Mouse (Mus musculus): ENCODE data around the gene Snu13.
A peak's percentile ranks its signal among the peaks of the same experiment; 100 is the strongest.

Snu13 gene

DNA sequence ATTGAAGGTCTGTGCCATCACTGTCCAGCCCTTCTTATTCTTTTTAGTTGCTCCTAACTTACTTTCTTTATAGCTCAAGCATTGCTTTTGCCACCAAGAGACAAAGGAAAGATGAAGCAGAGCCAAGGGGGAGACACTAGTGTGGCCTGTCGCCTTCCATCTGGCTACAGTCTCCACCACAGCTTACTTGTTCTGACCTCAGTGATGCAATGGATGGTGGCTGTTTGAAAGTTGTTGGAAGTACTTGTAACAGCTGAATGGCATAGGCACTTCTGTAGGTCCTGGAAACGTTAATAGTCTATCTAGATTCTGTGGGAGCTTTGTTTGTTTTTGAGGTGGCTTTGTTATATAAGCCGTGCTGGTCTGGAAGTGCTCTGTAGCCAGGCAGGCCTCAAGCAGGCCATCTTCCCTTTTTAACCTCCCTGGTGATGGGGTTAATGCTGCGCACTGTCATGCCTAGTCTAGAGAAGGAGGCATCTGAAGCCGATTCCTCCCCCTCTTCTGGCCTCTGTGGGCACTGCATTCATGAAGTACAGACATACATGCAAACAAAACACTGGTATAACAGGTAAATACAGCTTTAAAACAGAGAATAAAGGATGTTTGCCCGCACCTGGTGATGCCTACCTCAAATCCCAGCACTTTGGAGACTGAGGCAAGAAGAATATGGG, 23.3 kb downstream of the Snu13 start:
- no peak for DNase-seq

DNA sequence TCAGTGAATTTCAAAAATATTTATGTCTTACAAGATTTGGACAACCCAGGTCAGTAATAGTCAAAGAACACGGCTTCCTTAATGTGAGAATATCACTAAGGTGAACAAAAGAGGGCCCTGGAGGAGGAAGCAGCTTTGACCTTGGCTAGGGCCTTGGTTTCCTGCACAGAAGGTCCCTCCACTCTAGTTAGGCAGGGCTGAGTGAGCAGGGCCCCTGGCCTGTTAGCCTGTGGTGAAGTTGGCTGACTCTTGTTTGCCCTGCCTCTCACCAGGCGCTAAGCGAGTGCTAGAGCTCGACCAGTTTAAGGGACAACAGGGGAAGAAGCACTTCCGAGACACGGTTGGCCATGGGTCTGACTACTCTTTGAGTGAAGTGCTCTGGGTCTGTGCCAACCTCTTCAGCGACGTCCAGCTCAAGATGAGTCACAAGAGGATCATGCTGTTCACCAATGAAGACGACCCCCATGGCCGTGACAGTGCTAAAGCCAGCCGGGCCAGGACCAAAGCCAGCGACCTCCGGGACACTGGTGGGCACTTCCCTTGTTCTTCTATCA, 24.8 kb downstream of the Snu13 start:
- peak; percentile 6 for DNase-seq

DNA sequence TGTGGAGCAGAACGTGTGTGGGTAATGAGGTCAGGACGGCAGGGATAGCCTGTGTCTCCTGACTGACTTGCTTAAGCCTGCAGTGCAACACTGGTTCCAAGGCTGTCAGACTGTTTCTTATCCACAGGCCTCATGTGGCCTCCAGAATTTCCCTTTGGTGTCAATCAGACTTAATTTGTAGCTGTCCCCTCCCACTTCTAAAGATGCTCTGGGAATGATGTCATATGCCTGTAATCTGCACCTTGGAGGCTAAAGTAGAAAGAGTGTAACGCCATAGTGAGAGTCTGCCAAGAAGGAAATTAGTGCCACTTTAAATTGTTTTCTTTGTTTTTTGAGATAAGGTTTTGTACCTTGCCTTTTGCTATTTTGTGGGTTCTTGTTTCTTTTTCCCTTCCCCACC, 28.1 kb downstream of the Snu13 start:
- DNase-seq, result no peak

DNA sequence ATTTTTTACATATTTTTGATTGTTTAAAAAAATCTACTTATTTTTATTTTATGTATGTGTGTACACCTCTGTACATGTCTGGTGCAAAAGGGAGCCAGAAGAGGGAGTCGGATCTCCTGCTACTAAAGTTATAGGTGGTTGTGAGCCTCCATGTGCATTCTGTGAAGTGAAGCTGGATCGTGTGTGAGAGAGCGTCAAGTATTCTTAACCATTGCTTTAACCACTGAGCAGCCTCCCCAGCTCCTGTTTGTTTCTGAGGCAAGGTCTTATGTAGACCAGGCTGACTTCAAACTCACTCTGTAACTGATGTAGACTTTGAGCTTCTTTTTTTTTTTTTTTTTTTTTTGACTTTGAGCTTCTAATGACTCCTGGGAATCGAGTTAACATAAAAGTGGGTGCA, 29.9 kb downstream of the Snu13 start:
- no peak for DNase-seq

DNA sequence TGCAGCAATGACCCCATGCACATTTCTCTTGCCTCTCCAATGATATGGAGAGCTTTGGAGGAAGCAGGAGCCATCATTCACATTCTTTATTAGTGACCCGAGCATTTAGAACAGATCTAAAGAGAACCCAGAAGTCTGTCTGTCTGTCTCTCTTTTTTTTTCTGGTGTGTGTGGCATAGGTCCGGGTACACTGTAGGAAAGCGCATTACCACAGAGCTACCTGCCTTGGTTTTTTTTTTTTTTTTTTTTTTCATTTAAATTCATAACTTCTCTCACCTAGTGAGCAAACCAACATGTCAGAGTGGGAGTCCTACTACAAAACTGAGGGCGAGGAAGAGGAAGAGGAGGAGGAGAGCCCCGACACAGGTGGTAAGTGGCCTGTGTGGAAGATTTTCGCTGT, 30.6 kb downstream of the Snu13 start:
- no peak for DNase-seq

DNA sequence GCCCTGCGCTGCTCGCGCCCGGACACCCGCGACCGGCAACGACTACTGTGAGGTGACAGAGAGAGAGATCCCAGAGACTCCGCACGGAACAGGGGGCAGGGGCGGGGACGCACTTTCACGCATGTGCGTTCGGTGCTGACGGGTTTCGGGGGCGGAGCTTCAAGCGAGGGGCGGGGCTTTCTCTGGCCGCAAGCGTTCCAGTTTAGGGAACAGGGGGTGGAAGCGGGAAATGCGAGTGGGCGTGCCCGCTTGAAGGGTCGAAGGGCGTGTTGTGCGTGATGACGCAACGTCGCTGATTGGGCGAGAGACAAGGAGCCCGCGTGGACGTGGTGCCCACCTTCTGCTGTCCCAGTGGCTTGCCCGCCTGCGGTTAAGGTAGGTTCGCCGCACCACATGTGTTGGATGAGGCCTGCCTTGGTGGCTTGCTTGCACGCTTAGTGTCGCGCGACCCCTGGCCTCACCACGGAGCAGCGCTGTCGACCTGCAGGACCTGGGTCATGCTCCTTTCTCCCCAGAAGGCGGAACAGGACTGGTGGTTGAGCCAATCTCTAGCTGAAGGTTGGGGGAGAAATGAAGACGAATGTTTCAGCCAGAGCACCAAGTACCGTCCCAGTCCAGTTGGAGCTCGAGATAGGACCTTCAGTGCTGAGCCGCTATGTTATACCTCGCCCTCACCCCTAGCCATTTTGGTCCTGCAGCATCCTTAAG, 31.1 kb downstream of the Snu13 start:
- peak; percentile 100 for DNase-seq

DNA sequence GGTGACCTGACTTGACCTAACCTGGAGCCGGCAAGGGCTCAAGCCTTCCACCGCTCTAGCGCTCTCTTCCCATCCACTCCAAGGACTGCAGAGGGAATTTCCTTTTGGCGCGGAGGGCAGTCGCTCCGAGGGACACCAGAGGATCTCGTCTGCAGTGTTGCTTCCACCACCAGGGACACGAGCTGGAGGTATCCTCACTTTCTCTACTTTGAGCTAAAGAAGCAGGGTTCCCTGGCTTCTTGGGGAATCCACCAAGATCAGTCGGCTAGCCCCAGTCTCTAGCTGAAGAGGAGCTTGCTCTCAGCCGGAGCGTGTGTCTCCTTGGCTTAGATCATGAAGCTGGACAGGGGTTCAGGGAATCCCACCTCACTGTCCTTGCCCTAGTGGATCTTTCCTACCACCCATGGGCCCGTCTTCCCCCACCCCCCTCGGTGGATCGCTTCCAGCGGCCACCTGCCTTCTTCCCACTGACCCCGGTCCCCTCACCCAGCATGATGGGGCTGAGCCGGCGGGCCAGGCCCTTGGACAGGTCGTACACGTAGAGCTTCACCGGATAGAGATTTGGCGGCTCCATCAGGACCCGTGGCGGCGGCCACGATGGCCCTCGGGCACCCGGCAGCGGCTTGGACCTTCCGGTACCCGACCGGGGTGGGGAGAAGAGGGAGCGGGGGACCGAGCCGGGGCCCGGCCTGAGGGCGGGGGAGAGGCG, 31.9 kb downstream of the Snu13 start:
- DNase-seq, result peak; percentile 37

DNA sequence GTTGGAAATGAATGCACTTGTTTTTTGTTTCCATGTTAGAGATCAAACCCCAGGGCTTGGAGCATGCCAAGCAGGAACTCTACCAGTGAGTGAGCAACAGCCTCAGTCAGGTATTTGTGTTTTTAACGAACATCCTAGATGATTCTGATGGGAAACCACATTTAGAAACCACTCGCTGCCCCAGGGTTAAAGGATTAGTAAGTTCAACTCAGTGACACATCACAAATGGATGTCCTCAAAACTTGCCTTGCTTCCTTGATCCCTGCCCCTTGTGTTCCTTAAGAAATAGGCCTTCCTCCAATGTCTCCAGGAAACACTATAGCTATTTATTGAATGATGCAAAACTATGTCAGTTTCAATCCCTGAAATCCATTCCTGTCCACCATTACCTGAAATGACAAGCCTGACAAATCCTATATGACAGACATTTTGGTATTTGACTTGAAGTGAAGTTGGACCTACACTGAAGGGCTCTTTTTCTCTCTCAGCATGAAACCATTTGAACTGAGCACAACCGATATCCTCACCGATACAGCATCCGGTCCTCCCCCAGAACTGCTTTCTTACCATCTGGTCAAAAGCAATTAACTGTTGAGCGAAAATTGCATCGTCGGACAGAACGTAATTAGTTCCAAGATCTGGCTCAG, 32.5 kb downstream of the Snu13 start:
- DNase-seq, result no peak

DNA sequence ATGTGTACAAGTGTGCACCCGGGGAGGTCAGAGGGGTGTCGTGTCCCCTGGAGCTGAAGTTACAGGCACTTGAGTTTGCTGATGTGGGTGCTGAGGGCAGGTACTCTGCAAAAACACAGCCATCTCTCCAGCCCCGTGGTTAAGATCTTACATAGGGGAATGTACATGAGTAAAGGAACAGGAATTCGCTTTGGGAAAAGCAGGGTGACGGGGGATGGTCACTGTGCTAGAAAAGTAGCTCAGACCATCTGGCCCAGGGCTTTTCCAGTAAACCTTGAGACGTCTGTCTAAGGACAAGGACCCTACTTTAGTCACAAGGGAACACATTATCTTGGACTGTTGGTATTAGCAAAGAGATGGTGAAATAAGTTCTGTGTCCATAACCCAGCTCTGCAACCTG, 35.5 kb downstream of the Snu13 start:
- DNase-seq, result no peak

DNA sequence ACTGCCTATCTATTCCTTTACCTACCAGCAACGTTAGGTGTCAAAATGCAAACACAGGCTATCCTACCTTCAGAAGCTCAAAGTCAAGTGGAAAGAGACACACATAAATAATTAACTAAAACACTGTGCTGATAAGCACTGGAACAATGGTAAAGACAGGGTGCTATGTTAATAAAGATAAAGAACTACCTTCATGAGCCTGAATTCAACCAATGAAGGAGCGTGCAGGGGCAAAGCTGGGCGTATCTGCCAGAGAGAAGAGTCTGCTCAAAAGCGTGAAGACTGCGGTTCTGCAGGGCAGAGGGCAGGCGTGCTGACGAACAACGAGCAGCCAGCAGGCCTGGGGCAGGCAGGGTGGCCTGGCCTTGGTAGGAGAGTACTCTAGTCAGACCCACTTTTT, 43.1 kb downstream of the Snu13 start:
- no peak for DNase-seq

DNA sequence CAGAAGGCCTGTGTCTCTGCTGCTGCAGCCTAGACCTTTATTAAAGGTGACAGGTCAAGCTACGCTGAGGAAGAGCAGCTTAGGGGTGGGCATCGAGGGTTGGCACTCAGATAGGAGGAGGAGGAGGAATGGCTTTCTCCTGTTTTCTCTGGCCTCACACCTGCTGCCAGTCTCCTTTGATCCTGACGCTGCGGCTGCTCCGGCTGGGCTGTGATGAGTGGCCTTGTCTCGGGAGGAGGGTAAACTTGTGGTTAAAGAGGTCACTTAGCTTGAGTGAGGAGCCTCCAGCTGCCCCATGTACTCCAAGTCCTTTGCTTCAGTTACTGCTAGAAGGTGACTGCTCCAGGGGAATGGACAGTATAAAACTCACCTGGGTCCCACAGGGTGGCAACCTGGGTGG, 53.4 kb downstream of the Snu13 start:
- no peak for DNase-seq

DNA sequence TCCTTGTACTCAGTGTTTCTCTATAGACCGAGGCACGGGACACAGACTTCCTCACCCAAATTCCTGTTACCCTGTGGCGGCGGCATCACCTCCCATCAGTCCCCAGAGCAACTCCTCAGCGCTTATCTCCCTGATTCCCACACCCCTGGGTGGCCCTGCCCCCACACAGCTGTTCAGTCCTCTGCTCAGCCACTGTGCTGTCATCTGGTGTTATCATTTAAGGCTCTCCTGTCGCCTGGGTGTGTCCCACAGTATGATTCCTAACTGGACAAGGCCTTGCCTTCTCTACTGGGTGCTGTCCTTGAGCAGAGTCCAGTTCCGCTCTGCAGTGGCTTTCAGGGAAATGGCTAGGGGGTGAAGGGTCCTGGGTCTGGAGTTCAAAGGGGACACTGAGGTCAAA, 56.8 kb downstream of the Snu13 start:
- DNase-seq, result no peak
